Mouse (Mus musculus): ENCODE data around the gene Zfp954. TPM values are rescaled to one million over a fixed set of nuclear protein-coding genes. Genes with fewer than 3 reads are reported as not detected.

The Zfp954 gene
- polyA plus RNA-seq (2017; shearing (Covaris generic)) = 67.5 TPM

DNA sequence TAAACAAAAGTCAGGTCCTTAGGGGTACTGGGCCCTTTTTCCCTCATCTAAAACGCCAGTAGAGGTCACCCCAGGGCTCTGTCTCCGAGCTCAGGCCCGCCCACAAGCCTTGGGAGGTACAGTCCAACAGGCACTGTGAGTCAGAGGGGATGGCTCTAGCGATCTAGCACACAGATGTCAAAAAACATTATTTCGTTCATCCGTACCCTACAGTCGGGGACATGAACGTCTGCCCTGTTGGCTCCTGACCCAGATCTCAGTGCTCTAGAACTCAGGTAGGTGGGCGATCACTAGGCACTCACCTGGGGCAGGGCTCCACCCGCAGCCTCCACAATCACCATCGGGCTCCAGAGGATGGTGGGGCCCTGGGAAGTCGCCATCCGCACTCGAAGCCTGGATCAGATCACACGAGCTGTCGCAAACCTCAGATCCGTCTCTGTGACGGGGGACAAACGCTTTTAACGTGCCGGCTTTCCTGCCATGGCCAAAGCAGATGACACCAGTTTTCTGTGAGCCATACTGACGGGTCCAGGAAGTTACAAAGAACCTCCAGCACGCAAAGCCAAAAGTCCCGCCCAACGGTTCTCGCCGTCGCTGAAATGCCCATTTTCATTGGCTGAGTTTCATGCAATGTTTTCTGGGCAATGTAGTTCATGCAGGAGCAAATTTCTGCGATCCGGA lies at the start of gene Zfp954:
Zfp954 (minus strand) TSS at position 568 of the 681 bp plus-strand sequence.

DNA sequence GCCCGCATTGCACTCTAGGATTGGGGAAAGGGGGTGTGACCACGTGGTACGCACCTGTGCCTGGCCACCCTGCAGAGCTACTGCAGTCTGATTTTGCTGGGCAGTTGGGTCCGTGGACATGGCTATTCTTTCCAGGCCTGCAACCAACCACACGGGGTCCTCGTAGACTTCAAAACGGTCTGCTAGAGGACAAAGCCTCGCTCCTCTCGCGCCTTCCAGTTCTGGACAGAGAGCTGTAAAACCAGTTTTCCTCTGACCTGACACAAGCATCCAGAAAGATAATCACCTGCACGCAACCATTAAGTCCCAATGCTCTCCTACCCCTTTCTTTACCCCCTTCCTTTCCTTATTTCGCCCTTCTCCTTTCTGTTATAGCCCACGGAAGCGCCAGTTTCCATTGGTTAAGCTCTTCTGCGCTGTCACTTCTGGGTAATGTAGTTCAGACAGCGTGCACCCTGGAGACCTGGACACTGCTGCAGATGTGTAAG lies 15.1 kb upstream of the Zfp954 start, which contains the start of gene Zfp773:
Zfp773 (minus strand) TSS at position 377 of the 488 bp plus-strand sequence.

Other genes with a start within 250 kb of the Zfp954 start
- not detected for gene Aurkc, start 126.2 kb downstream of the Zfp954 start, polyA plus RNA-seq (2017; shearing (Covaris generic))
- gene Zfp773, start 15.3 kb upstream of the Zfp954 start, polyA plus RNA-seq (2017; shearing (Covaris generic)) = 24.0 TPM
- 1.4 TPM for gene Zfp418, start 49.8 kb upstream of the Zfp954 start, polyA plus RNA-seq (2017; shearing (Covaris generic))
- gene Zfp772, start 88.5 kb upstream of the Zfp954 start, polyA plus RNA-seq (2017; shearing (Covaris generic)) = 2.0 TPM
- gene Vmn2r29, start 125.8 kb upstream of the Zfp954 start, polyA plus RNA-seq (2017; shearing (Covaris generic)) = not detected
- gene Gm45844, start 156.8 kb upstream of the Zfp954 start, polyA plus RNA-seq (2017; shearing (Covaris generic)) = 0.85 TPM
- 65.0 TPM for gene Clcn4, start 179.4 kb upstream of the Zfp954 start, polyA plus RNA-seq (2017; shearing (Covaris generic))
- not detected for gene Vmn2r30, start 216.1 kb upstream of the Zfp954 start, polyA plus RNA-seq (2017; shearing (Covaris generic))